Mouse (Mus musculus) mesoderm, embryonic 11.5 days (tissue): ENCODE results near the gene Ubc.

Experiments used
- DNase-seq: peaks from one replicate; pipeline ENCODE4 v3.0.0-alpha.2; 2012; ENCODE audit warnings: low read depth, low spot score

The Ubc gene

GRCm38 (mm10) chr5:125351939-125352338 is 38.1 kb downstream of the Ubc start:
- no peak for DNase-seq

DNA sequence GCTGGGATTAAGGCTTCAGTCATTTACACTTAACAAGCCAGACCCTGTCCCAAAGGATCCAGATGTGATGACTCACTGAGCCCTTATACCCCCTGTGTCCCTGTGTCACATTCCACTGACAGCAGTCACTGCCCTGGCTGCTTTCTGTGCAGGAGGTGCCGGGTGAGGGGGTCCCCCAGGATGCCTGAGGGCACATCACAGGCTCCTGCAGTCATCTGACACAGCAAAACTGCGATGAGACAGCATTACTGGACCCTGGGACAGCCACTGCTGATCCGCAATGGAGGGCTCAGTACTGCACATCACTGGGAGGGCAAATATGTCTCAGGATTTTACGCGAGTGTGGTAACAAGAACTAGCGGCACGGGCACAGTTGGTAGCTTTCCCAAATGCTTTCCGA is 38.9 kb downstream of the Ubc start:
- no peak for DNase-seq

DNA sequence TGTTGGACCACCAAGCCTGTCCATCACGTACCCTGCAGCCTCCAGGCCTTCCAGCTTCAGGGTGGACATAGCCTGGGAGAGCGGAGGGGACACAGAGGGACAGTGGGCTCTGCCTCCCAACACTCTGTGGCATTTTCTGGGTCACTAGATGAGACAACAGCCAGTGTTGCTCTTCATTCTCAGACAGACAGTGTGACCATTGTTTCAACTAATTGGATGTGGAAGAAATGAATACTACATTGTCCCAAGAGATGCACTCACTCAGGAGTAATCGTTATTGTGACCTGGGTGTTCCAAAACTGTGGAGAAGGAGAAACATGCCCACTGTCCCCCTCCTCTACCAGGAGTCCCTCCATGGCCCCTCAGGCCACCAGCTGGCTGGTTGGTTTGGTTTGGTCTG is 40.6 kb downstream of the Ubc start:
- DNase-seq = no peak

DNA sequence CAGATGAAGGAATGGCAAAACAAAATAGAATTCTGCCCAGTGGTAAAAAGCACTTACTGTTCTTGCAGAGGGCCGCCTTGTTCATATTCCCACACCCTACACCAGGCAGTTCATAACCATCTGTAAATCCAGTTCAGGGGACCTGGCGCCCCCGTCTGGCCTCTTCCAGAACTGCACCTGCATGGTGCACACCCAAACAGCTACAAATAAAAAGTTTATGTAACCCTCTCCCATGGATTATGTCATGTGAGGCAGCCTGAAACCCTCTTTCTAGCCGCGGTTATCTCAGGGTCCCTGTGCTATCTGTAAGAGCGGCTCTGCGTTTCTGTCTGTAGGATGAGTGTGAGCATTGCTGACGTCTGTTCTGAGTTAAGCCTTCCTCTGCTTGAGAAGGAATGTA is 41.5 kb downstream of the Ubc start:
- DNase-seq = peak; percentile 54

DNA sequence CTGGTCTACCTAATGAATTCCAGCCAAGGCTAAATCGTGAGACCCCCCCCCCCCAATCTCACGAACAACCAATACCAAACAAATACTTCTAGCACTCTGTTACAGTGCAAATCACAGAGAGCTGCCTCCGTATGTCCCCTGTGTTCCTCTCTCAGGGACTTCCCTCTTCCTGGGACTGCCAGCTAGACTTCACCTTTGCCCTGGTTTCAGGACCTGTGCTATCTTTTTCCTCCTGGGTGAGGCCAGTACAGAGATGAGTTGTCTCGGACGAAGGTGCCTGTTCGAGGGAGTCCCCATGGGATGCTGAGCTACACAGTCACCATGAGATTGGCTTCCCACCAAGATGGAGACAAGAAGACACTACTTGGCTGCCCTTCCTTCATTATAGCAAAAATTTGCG is 41.9 kb downstream of the Ubc start:
- DNase-seq = no peak

DNA sequence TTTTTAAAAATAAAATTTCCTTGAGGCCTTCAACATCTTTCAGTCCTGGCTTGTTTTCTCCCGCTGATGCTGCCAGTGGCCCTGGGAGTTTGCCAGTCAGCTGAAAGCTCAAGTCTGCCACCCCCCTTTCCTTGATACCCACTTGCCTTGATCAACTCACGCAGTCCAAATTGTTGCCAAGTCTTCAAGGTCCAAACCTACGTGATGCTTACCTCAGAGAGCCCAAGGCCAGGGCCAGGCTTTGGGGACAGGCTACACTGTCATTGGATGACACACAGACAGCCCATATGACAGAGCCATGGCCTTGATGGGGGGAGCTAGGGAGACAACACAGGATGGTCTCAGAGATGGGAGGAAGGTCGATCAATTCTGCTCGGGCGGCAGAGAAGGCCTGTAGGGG is 45.7 kb downstream of the Ubc start:
- DNase-seq = no peak

- DNase-seq = no peak
Observed at GRCm38 (mm10) chr5:125341459-125342090, 48.4 kb downstream of the Ubc start.

- peak; percentile 83 for DNase-seq
Observed at GRCm38 (mm10) chr5:125340547-125341262, 49.3 kb downstream of the Ubc start, which contains the start of gene Scarb1. TSS of gene Scarb1 (minus strand) at chr5:125341094.

DNA sequence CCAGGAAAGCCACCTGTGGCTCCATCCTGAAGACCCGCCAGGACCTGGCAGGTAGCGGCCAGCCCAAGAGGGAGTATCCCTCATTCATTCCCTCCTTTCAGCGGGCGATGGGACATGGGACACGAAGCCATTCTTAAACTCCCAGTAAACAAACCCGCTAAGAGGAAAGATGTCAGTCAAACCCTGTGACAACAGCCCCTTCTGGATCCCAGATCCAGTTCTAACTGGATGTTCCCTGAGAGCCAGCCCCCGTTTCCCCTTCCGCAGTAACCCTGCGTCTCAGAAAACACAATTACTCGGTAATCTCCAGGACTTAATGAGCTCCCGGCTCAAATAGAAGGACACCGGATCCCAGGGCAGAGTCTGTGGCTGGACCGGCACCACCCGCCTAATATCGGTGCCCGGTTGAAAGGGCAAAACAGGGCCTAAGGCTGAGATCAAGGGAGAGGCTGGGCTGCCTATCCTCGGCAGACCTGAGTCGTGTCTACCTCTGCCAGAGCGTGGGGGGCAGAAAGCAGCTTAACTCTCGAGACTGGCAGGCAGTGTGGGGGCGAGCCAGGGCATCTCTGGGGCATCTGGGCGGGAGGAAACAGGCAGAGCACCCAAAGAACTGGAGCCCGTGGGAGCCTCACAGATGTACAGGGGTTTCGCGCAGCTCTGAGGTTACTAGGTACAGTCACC is 50.0 kb downstream of the Ubc start:
- DNase-seq = no peak

DNA sequence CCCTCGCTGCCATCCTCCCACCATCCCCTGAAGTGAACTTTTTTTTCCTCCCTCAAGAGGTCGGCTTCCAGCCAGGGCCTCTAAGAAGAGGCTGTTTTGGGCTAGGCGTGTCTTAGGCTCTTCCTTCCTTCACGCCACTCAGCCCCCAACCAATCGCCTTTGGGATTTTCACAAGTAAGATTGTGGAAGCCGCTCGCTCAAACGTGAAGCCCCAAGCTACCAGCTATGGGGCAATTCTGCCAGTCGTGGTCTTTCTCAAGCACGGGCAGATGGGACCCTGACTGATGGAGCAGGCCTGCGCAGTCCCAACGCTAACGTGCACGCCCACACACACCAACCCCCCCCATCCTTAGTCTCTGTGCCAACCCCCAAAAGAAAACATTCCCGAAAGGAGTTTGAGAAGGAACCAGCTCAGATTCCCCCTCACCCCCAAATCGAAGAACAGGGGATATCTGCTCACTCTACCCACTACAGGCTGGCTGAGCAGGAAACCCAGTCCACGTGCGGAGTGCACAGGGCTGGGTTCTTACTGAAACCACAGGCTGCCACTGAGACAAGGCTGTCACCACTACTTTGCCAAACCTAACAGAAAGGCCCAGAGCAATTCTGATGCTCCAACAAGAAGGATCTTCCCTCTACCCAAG is 50.8 kb downstream of the Ubc start:
- DNase-seq = peak; percentile 58

GRCm38 (mm10) chr5:125337526-125337925 is 52.5 kb downstream of the Ubc start:
- no peak for DNase-seq

GRCm38 (mm10) chr5:125337012-125337411 is 53.0 kb downstream of the Ubc start:
- no peak for DNase-seq
